ENCODE assay signal across 23 mouse cellular contexts in the genomic region with DNA sequence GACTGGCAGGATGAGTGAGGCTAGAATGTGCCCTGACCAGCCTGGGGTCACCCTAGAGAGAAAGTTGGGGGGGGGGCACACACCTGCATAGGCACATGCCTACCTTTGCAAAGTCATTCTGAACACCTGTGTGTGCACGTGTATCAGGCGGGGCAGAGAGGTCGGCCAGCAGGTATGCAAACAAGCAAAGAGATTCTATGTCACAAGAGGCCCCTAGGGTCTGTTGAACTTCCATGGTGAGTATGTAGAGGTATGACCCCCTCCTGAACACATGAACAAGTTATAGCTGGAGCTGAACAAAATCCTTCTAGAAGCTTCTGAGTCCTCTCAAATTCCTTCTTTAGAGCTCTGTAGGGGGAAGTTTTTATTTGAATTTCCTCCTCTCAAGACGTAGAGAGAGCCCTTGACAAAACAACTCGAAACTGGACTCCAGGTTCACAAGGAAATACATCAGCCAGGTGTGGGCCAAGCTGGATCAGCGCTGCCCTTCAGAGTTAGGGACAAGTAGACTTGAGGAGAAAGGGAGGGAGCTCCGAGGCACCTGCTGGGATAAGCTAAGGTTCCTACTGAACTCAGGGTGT. TPM values are rescaled to one million over a fixed set of nuclear protein-coding genes. Genes with fewer than 3 reads are reported as not detected.
A peak's percentile ranks its signal among the peaks of the same experiment; 100 is the strongest.
DNase-seq lines count a peak whose midpoint lies in the region; ATAC-seq and TF ChIP-seq lines count a peak whose summit lies in the region.
"Had no signal": no experiment of that assay in that cellular context is flagged by ENCODE, and none has a peak within 500 bp of the region (broad histone marks: within the 10 kb centered on the region; RNA-seq: fewer than 3 reads in every experiment).

No protein-coding gene starts in this region.

- no peak overlapping the region for H3K4me3 ChIP-seq in heart, embryonic 15.5 days
- H3K4me3 ChIP-seq in CH12.LX (replicated peaks in 1 of 3; ENCODE audit: low read depth in 2 of 3, low read length in 2 of 3, poor library complexity in 1 of 3), result no peak overlapping the region
- no peak overlapping the region for H3K4me3 ChIP-seq in lung, embryonic 15.5 days
- H3K4me3 ChIP-seq: embryonic facial prominence, embryonic 15.5 days; heart, embryonic 12.5 days; hindbrain, embryonic 12.5 days; liver, embryonic 13.5 days; midbrain, embryonic 10.5 days; neural tube, embryonic 15.5 days had no signal

- H3K79me2 ChIP-seq in CH12.LX (replicated peaks; ENCODE audit: control insufficient read depth, extremely low read depth, insufficient read depth, poor library complexity, severe bottlenecking), result no peaks in the 10 kb centered on the region

- dilution Hi-C loops in CH12.LX (cut with MboI; ENCODE audit: extremely low pct_ligation_motif_present, extremely low pct_unique_long_range_greater_than_20kb, low sequenced_read_pairs), result no loop called here

- no peak for TF ChIP-seq EP300 in CH12.LX (IDR thresholded peaks at IDR 0.05; ENCODE audit: low read length)

- WGBS in heart, embryonic 15.5 days, result 69% methylated on average over 7 of the region's 7 CpGs
- WGBS in lung, embryonic 15.5 days, result 38% methylated on average over 7 of the region's 7 CpGs

- TF ChIP-seq RAD21 in CH12.LX (IDR thresholded peaks at IDR 0.05; ENCODE audit: low read depth, low read length), result no peak

- 0 out of 2 replicates have a peak, but pooled peaks cover 2% of the 10 kb centered on the region for H3K27me3 ChIP-seq in heart, embryonic 15.5 days
- peaks cover 51% of the 10 kb centered on the region for H3K27me3 ChIP-seq in CH12.LX (replicated peaks)
- no peaks in the 10 kb centered on the region for H3K27me3 ChIP-seq in lung, embryonic 15.5 days
- H3K27me3 ChIP-seq: embryonic facial prominence, embryonic 15.5 days; neural tube, embryonic 15.5 days; Patski had no signal

- no peak overlapping the region for H3K9ac ChIP-seq in heart, embryonic 15.5 days
- H3K9ac ChIP-seq in CH12.LX (ENCODE audit: insufficient read depth, low read depth), result no peak overlapping the region
- H3K9ac ChIP-seq in lung, embryonic 15.5 days, result no peak overlapping the region
- H3K9ac ChIP-seq: embryonic facial prominence, embryonic 15.5 days; heart, embryonic 12.5 days; hindbrain, embryonic 12.5 days; liver, embryonic 13.5 days; neural tube, embryonic 15.5 days had no signal

- no peak for DNase-seq in heart, postnatal 14 days
- no peak for DNase-seq in CH12.LX (ENCODE audit: extremely low read depth)
- DNase-seq in lung, postnatal 36 days, result peak; percentile 91
- no peak for DNase-seq in adrenal gland, postnatal 36 days
- no peak for DNase-seq in kidney, adult 11 months
- no peak for DNase-seq in cerebellum, adult 18-20 months
- DNase-seq: cerebellum, adult 11 months; cerebellum, postnatal 36 days; embryo, embryonic 11 days; kidney, adult 8-10 months; kidney, postnatal 4 days; liver, embryonic 13.5 days; thymus, postnatal 14 days had no signal

- peak overlapping the region; percentile 24; the same call in 1 of the 2 replicates for H3K27ac ChIP-seq in heart, embryonic 15.5 days
- no peak overlapping the region for H3K27ac ChIP-seq in CH12.LX (ENCODE audit: insufficient read depth, low read depth)
- H3K27ac ChIP-seq in lung, embryonic 15.5 days, result peak overlapping the region; percentile 96
- H3K27ac ChIP-seq: embryonic facial prominence, embryonic 15.5 days; hindbrain, embryonic 12.5 days; liver, embryonic 13.5 days; midbrain, embryonic 10.5 days; neural tube, embryonic 15.5 days had no signal

- no peaks in the 10 kb centered on the region for H3K36me3 ChIP-seq in heart, embryonic 15.5 days
- H3K36me3 ChIP-seq in CH12.LX (replicated peaks in 1 of 2; ENCODE audit: control insufficient read depth in 1 of 2, insufficient read depth in 1 of 2, low read length in 1 of 2), result no peaks in the 10 kb centered on the region
- H3K36me3 ChIP-seq in lung, embryonic 15.5 days, result no peaks in the 10 kb centered on the region
- H3K36me3 ChIP-seq: embryonic facial prominence, embryonic 15.5 days; G1E; heart, embryonic 12.5 days; hindbrain, embryonic 12.5 days; liver, embryonic 13.5 days; midbrain, embryonic 10.5 days; neural tube, embryonic 15.5 days had no signal

- ATAC-seq in heart, embryonic 15.5 days (replicated peaks; ENCODE audit: insufficient number of reproducible peaks, insufficient read depth, low FRiP score, low read depth), result 0 out of 2 replicates have a peak, but pooled peaks have one; percentile 4
- ATAC-seq in lung, embryonic 15.5 days (ENCODE audit: borderline replicate concordance, extremely low read depth, low FRiP score, low TSS enrichment), result peak; percentile 88
- ATAC-seq: forebrain, embryonic 14.5 days; Patski had no signal

- no peak for TF ChIP-seq CTCF in CH12.LX (conservative IDR thresholded peaks at IDR 0.05 in 1 of 2, IDR thresholded peaks at IDR 0.05 in 1 of 2; ENCODE audit: low read depth in 2 of 2, low read length in 2 of 2)

- no peak for TF ChIP-seq POLR2A in CH12.LX (IDR thresholded peaks at IDR 0.05; ENCODE audit: low read depth, low read length)

- intact Hi-C loops in heart, postnatal 14 days (cut with DNase I), result no loop called here

- in situ Hi-C loops in CH12.LX (cut with MboI; ENCODE audit: low pct_ligation_motif_present, low pct_unique_long_range_greater_than_20kb, low sequenced_read_pairs), result no loop called here

- H3K9me3 ChIP-seq in heart, embryonic 15.5 days (replicated peaks), result no peaks in the 10 kb centered on the region
- H3K9me3 ChIP-seq in CH12.LX (replicated peaks; ENCODE audit: low read length), result no peaks in the 10 kb centered on the region
- H3K9me3 ChIP-seq in lung, embryonic 15.5 days, result no peaks in the 10 kb centered on the region
- H3K9me3 ChIP-seq: embryonic facial prominence, embryonic 15.5 days; G1E; heart, embryonic 12.5 days; hindbrain, embryonic 12.5 days; liver, embryonic 13.5 days; midbrain, embryonic 10.5 days; neural tube, embryonic 15.5 days had no signal

- H3K4me1 ChIP-seq in heart, embryonic 15.5 days (replicated peaks), result no peaks in the 10 kb centered on the region
- peaks cover 3 to 12% of the 10 kb centered on the region in 2 experiments; a peak in 2 of 4 replicates for H3K4me1 ChIP-seq in CH12.LX (ENCODE audit: control insufficient read depth in 1 of 2, insufficient read depth in 2 of 2)
- 0 out of 2 replicates have a peak, but pooled peaks cover 3% of the 10 kb centered on the region for H3K4me1 ChIP-seq in lung, embryonic 15.5 days
- H3K4me1 ChIP-seq: embryonic facial prominence, embryonic 15.5 days; heart, embryonic 12.5 days; hindbrain, embryonic 12.5 days; liver, embryonic 13.5 days; midbrain, embryonic 10.5 days; neural tube, embryonic 15.5 days had no signal

- no peak overlapping the region for H3K4me2 ChIP-seq in heart, embryonic 15.5 days
- no peak overlapping the region for H3K4me2 ChIP-seq in CH12.LX (ENCODE audit: insufficient read depth, low read depth, poor library complexity, severe bottlenecking)
- no peak overlapping the region for H3K4me2 ChIP-seq in lung, embryonic 15.5 days
- H3K4me2 ChIP-seq: embryonic facial prominence, embryonic 15.5 days; heart, embryonic 12.5 days; hindbrain, embryonic 12.5 days; liver, embryonic 13.5 days; neural tube, embryonic 15.5 days had no signal

TF ChIP-seq in CH12.LX, 34 proteins besides CTCF, POLR2A, EP300 and RAD21:
- no peak for TF ChIP-seq MAZ (IDR thresholded peaks at IDR 0.05; ENCODE audit: low read depth, low read length)
- TF ChIP-seq BHLHE40 (IDR thresholded peaks at IDR 0.05; ENCODE audit: low read depth, low read length), result peak; percentile 63
- TF ChIP-seq JUN (IDR thresholded peaks at IDR 0.05; ENCODE audit: insufficient read depth, low read depth, low read length), result no peak

RNA-seq across cellular contexts. Expression of gene Cbr2, which starts 12.3 kb away (rescaled TPM):
- polyA plus RNA-seq in heart, embryonic 15.5 days (2015; fragmentation: Nextera tagmentation; extraction: Ambion mirVana), result 11.4 and 46.0 TPM in 2 replicates
- 10 to 100 TPM; 18.6 to 53.1 TPM for total RNA-seq in heart, postnatal 14 days (2021)
- total RNA-seq in CH12.LX (2012; rRNA removed), result 0.21 and 0.25 TPM in 2 replicates
- total RNA-seq in CH12.LX (2014; rRNA removed), result not detected in 2 replicates
- not detected in 2 replicates for polyA plus RNA-seq in CH12.LX (2012; ENCODE audit: insufficient read length, low read depth)
- polyA plus RNA-seq in lung, embryonic 15.5 days (2015; fragmentation: Nextera tagmentation; extraction: Ambion mirVana), result 102 and 103 TPM in 2 replicates
- total RNA-seq in adrenal gland, postnatal 36 days (2021), result 1 to 10 TPM; 5.0 to 7.8 TPM
- total RNA-seq: G1E had no signal
- polyA plus RNA-seq: G1E had no signal

RNA-seq across cellular contexts. Expression of gene Dcxr, which starts 17.1 kb away (rescaled TPM):
- 7.0 and 16.7 TPM in 2 replicates for polyA plus RNA-seq in heart, embryonic 15.5 days (2015; fragmentation: Nextera tagmentation; extraction: Ambion mirVana)
- total RNA-seq in heart, postnatal 14 days (2021), result 1 to 10 TPM; 3.1 to 5.8 TPM
- total RNA-seq in CH12.LX (2012; rRNA removed) (49.4 and 74.7 TPM in 2 replicates), CH12.LX (2014; rRNA removed) (24.1 and 24.8 TPM in 2 replicates)
- 23.3 and 23.5 TPM in 2 replicates for polyA plus RNA-seq in CH12.LX (2012; ENCODE audit: insufficient read length, low read depth)
- 45.1 and 55.1 TPM in 2 replicates for polyA plus RNA-seq in lung, embryonic 15.5 days (2015; fragmentation: Nextera tagmentation; extraction: Ambion mirVana)
- 10 to 100 TPM; 31.8 to 77.7 TPM for total RNA-seq in adrenal gland, postnatal 36 days (2021)

RNA-seq across cellular contexts. Expression of gene Hmga1b, which starts 18.4 kb away (rescaled TPM):
- polyA plus RNA-seq in heart, embryonic 15.5 days (2015; fragmentation: Nextera tagmentation; extraction: Ambion mirVana), result 2.1 and 2.8 TPM in 2 replicates
- total RNA-seq in heart, postnatal 14 days (2021), result 10 to 100 TPM; 23.8 to 68.1 TPM
- total RNA-seq in CH12.LX (2012; rRNA removed) (167 and 203 TPM in 2 replicates), CH12.LX (2014; rRNA removed) (105 and 126 TPM in 2 replicates)
- polyA plus RNA-seq in CH12.LX (2012; ENCODE audit: insufficient read length, low read depth), result 368 and 414 TPM in 2 replicates
- 3.9 and 4.8 TPM in 2 replicates for polyA plus RNA-seq in lung, embryonic 15.5 days (2015; fragmentation: Nextera tagmentation; extraction: Ambion mirVana)
- 10 to 100 TPM in 1 of 2 experiments, 1 to 10 TPM in 1; 6.0 to 13.1 TPM for total RNA-seq in adrenal gland, postnatal 36 days (2021)

RNA-seq across cellular contexts. Expression of gene Rac3, which starts 22.9 kb away (rescaled TPM):
- 7.8 and 17.0 TPM in 2 replicates for polyA plus RNA-seq in heart, embryonic 15.5 days (2015; fragmentation: Nextera tagmentation; extraction: Ambion mirVana)
- 1 to 10 TPM; 1.3 to 1.6 TPM for total RNA-seq in heart, postnatal 14 days (2021)
- total RNA-seq in CH12.LX (2012; rRNA removed) (8.9 and 9.9 TPM in 2 replicates), CH12.LX (2014; rRNA removed) (2.9 and 3.4 TPM in 2 replicates)
- 5.5 and 8.3 TPM in 2 replicates for polyA plus RNA-seq in CH12.LX (2012; ENCODE audit: insufficient read length, low read depth)
- 54.9 and 60.5 TPM in 2 replicates for polyA plus RNA-seq in lung, embryonic 15.5 days (2015; fragmentation: Nextera tagmentation; extraction: Ambion mirVana)
- 10 to 100 TPM in 1 of 2 experiments, 1 to 10 TPM in 1; 8.2 to 17.0 TPM for total RNA-seq in adrenal gland, postnatal 36 days (2021)

RNA-seq across cellular contexts. Expression of gene Lrrc45, which starts 30.5 kb away (rescaled TPM):
- polyA plus RNA-seq in heart, embryonic 15.5 days (2015; fragmentation: Nextera tagmentation; extraction: Ambion mirVana), result 27.5 and 36.8 TPM in 2 replicates
- 10 to 100 TPM in 1 of 2 experiments, 1 to 10 TPM in 1; 9.2 to 10.9 TPM for total RNA-seq in heart, postnatal 14 days (2021)
- total RNA-seq in CH12.LX (2012; rRNA removed) (31.3 and 35.6 TPM in 2 replicates), CH12.LX (2014; rRNA removed) (11.7 and 12.9 TPM in 2 replicates)
- polyA plus RNA-seq in CH12.LX (2012; ENCODE audit: insufficient read length, low read depth), result 20.3 and 23.8 TPM in 2 replicates
- 57.9 and 59.9 TPM in 2 replicates for polyA plus RNA-seq in lung, embryonic 15.5 days (2015; fragmentation: Nextera tagmentation; extraction: Ambion mirVana)
- total RNA-seq in adrenal gland, postnatal 36 days (2021), result 10 to 100 TPM; 24.3 to 27.7 TPM

Comparison
In these comparisons a context has a peak if more than half of its experiments do, and no peak if none do; other contexts are left out.
1. RNA of gene Cbr2, which starts 12.3 kb away (total RNA-seq): 18.6 to 53.1 TPM in heart, postnatal 14 days and 5.0 to 7.8 TPM in adrenal gland, postnatal 36 days; 0.21 to 0.25 TPM in CH12.LX; every median in the first group is over 4 times any median in the second.